Mouse (Mus musculus): Measurements from ENCODE around the gene Nav3.

Nav3 gene

DNA sequence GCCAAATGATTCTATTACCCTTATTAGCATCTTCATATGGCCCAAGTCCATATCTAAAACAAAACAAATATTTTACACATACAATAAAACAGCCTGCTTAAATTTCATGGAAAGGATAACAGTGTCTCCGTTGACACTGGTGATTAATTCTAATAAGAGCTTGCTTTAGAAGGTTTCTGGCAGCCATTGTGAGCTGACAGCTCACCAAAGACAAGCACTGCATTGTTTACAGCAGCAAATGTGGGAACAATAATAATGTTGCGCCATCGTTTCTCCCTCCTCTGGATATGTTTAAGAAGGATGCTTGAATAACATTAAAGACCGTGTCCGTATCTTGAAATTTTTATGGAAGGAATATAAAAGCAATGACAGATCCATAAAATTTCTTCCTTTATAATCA, 280.1 kb downstream of the Nav3 start:
- no peak for DNase-seq

DNA sequence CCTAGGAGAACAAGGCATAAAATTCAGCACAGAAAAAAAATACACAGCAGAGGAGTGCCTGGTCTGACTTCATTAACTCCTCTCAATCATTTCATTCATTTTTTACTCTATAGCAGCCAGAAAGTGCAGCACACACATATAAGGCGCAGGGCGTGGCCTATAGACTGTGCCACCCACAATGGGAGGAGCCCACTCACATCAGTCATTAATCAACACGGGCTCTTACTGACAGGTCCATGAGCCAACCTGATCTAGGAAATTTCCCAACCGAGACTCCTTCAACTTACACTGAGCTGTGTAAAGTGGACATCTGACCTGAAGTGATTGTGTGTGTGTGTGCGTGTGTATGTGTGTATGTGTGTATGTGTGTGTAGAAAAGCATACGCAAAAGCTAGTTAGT, 286.6 kb downstream of the Nav3 start:
- DNase-seq: no peak

DNA sequence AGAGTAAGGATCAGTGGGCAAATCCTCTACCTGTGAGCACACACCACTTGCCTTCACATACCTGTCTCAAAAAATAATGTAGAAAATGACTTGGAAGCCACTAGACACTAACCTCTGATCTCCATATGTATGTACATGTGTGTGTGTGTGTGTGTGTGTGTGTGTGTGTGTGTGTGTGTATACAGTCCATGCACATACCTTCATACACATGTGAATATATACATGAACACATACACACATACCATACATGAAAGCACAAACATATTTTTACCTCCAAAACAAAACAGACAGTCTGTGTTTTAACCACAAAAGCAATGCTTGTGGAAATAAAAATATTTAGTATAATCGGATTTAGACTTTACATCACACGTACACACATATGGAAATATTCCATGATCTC, 287.1 kb downstream of the Nav3 start:
- no peak for DNase-seq

DNA sequence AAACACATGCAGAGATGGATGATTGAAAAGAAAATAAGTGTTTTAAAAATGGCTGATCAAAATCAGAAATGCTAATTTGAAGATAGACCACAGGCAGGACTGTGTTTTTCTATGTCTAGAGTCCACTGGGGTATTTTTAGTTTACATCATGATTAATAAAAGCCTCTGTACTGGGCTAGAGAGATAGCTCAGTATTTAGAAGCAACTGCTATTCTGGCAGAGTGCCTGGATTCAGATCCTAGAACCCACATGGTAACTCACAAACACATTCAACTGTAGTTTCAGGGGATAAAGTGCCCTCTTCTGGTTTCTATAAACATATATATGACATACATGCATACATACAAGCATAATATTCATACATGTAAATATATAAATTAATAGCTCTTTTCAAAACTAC, 293.4 kb downstream of the Nav3 start:
- DNase-seq: no peak

DNA sequence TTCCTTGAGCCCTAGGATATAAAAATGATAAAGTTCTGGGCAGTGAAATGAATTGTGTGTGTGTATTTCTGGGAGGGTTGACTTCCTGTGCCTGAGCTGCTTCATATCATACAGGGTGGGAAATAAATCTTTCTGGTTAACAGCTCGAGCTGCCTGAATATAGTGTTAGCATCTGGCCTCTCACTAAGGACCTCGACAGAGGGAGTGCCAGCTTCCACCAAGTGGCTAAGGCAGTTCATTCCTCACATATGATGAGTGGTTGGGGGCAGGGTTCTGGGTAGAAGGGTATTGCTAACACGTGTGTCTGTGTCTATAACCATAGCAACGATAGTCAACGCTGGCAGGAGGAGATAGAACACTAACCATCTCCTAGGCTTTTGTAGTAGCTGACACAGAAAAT, 295.1 kb downstream of the Nav3 start:
- no peak for DNase-seq

DNA sequence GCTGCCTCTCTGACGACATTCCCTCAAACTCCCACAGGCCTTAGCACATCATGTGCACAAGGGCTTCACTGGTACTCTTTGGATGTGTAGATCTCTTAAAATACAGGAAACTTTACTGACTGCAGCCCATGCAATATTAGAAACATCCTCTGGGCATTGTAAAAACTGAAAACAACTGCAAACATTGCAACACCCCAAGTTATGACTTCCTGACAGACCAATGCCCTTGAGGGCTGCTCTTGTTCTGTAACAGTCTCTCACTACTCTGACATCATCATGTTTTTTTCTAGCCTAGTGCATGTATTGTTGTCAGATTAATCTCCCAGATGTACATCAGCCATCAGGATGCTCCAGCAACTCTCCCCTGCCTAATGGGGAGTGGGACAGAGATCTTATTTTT, 296.5 kb downstream of the Nav3 start:
- no peak for DNase-seq

DNA sequence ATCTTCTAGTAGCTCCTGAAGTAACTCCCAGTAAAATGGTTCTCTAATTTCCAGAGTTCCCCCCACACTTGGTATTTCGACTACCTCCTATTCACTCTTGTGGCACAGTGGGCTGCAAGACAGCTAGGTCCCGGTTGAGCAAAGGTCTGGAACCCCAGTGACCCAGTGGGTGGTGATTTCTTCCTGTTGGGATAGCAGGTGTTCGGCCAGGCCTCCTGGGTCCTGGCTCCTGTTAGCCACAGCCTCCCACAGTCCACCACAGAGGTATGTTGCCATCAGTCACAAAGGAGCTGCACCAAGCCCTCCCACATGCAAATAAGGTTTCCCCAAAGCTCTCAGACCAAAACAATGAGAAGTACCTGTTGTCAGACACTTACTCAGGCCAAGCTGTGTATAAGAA, 297.9 kb downstream of the Nav3 start:
- no peak for DNase-seq

DNA sequence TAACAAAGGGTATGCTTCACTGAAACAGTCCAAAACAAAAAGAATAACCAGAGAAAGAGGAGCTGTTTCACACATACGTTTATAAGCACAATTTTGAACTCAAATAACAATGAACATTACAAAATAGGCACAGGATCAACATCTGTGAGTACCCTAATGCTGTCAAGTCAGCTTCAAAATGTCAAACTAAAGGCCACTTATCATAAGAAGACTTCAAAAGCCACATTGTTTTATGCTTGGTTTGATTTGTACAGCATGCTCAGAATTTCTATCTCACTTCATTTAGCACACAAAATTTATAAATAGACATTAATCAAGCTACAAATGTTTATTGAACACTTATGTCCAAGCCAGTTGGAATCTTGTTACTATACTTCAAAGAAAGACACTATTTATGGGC, 299.6 kb downstream of the Nav3 start:
- no peak for DNase-seq

DNA sequence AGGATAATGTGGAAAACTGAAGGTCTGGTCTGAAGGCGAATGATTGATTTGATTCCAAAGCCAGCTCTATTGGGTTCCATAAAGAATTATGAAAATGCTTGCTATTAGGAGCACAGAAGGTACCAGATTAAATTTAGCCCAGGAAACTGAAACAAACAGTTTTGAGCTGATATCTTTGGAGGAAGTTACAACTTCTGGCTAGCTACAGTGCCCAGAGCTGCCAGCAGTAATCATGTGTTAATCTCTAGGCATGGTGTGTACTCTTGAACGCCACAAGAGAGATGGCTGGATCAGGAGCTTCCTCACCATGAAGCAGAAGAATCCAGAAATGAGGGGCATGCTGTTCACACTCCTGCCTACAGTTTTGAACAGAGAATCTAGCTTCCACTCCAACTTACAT, 300.5 kb downstream of the Nav3 start:
- DNase-seq: no peak

DNA sequence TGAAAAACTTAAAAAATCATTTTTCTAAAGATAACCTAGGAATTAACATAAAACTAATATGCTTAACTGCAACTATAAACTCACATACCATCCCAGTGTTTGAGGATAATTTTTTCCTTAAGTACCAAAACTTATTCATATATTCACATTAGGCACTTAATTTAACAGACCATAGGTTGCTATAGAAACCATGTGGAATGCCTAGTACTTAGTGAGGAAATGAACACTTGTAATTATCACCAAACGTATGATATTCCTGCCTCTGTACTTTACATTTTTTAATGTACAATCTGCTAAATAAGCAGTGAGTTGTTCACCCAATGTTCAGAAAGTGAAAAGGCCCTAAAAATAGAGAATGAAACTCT, 301.1 kb downstream of the Nav3 start:
- no peak for DNase-seq

DNA sequence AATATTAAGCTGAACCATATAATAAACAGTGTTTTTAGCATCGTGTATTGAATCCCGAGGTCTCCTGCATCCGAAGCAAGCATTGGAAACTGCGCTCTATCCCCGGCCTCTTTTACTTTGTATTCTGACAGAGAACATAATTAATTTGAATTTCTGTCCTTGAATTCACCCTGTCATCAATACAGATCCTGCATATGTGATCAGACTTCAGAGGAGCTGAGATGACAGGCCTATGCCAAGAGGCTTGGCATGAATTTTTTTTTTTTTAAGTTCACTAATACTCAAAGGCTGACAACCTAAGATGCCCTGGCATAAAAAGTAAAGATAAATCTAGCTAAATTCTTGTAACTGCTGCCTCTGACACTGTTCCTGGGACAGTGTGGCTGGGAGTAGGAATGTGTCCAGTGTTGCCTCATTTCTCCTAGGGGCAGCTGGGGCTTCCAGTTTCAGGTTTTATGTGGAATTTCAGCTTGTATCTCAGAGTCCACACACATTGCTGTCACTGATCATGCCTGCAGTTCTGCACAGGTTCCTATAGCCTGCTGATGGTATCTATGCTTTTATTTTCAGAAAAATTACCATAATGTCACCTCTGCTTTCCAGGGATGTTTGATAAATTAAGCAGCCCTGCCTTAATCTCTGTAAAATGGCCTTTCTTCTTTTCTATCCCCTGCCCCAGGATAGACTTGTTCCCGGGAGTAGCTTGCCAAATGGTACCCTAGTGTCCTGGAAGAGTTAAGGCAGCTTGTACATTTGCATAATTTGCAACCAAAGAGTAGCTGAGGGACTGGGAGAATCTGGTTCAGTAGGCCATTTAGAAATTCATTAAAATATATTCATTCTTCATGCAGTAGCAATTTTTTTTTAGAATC, 301.8 kb downstream of the Nav3 start:
- DNase-seq: no peak

DNA sequence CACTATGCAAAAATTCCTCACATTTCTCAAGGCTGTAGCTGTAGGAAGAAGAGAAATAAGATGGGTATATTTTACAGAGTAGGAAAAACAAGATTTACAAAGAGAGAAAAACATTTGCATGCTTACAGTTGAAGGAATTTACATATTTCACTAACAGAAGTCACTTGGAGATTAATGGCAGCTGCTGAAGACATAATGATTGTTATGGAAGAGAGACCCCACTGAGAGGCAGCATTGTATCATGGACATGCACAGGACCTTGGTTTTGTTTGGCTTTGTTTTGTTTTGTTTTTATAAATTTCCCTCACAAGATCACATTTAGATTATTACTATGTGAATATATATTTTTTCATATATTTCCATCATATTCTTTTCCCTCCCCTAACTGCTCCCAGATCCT, 335.4 kb downstream of the Nav3 start:
- DNase-seq: no peak

DNA sequence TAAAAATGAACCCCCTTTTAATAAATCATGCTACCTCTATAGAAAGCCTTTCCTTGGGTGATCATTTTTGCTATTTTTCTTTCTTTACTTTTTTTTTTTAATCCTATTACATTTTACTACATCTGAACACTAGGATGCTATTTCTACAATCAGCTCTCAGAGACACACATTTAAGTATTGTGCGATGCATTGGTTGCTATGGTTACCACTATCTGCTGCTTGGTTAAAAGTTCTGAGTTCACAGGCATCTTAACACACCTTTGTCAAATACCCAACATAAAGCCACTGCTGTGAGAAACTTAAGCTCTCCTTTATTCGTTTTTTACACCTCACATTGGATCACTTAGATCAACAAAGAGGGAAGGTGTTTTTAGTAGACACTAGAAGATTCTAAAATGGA, 338.7 kb downstream of the Nav3 start:
- no peak for DNase-seq

DNA sequence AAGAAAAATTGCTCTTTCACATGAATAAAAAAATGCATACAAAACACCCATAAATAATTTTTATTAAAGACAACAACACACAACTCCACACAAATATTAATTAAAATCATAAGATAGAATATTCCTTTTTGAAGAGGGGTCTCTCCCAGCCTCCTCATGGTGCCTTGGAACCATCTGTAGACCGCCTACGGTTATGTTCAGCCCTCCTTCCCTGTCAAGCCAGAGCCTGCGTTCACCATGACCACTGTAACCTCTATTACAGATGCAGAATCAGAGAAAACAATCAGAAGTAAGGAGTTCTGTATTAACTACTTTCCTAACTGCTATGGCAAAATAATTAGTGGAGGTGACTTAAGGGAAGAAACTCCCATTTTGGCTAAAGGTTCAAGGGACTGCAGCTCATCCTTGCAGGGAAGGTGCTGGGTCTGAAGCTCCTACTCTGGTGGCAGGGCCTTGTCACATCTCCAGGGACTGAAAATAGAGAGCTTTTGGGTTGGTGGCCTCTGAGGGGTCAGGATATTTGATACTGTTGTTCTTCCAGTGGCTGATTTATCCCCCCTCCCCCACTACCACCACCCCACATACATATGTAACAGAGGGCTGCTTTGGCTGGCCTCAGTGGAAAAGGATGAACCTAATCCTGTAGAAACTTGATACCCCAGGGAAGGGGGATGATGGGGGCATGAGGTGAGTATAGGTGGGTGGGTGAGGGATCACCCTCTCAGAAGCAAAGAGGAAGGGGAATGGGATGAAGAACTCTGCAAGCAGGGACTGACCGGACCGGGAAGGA, 343.1 kb downstream of the Nav3 start:
- no peak for DNase-seq

DNA sequence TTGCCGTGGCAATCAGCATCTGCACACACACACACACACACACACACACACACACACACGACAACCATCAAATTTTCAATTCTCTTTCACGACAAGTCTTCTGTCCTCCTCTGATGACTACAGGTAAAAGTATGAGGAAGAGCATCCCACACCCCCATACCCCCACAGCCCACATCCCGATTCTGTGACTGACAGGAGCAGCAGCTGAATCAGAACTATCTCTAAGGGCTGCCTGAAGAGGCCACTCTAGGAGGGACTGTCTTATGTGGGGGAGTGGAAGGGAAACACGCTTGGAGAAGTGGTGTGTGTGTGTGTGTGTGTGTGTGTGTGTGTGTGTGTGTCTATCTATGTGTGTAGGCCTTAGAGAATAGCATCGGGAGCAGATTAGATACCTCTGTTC, 352.7 kb downstream of the Nav3 start:
- no peak for DNase-seq

DNA sequence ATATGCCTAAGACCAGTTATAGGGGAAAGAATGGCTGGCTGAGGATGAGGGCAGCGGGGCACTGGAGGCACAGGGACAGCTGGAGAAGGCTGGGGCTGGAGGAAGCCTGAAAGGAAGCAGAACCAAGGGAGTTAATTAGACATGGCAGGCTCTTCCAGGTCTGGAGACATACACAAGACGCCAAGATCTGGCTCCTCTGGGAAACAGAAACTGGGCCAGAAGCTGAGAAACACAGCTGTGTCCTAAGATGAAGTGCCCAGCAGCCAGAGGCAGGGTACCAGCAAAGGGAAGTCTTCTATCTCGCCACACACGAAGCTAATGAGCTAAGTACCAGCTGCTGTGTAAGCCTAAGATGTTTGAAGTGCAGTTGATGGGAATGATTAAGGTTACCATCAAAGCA, 353.8 kb downstream of the Nav3 start:
- DNase-seq: no peak

DNA sequence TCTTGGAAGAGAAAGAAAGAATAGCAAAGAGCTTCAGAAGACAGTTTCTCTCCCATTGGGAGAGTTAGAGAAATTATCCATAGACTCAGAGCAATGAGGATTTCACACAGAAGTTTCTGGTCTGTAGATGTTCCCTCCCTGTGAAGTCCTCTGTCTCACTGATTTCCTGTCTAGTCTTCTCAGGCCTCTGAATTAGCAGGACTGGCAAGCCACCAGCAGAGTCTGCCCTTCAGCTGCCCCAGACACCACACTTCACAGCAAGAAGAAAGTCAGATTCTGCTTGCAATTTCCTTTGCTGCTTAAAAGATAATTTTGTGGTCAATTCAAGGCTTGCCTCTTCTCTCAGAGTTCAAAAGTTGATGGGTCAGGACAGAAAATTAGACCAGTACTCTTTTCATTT, 361.6 kb downstream of the Nav3 start:
- no peak for DNase-seq

DNA sequence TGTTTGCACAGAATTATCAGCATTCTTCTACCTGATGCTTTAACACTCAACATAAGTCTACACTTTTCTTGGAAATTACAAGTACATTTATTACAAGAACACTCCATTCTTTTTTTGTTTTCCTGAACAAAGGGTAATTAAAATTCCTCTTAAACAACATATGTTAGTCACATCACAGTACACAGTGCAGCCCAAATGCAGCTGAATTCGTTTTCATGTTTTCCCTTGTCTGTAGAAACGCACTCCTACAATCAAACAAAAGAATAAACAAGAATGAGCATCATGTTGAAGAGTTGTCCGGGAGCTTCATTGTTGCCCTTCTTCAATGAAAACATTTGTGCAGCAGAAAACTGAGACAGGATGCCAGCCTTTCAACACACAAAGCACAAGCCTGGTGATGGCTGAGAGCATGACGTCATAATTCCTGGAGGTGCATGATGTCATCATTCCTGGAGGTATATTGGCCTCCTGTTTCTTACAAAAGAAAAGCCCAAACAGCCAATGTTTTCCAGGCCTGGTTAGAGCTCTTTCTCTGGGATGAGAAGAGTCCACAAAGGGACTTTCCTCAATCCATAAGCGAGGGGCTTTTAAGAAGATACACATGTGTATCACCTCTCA, 367.5 kb downstream of the Nav3 start:
- no peak for DNase-seq

DNA sequence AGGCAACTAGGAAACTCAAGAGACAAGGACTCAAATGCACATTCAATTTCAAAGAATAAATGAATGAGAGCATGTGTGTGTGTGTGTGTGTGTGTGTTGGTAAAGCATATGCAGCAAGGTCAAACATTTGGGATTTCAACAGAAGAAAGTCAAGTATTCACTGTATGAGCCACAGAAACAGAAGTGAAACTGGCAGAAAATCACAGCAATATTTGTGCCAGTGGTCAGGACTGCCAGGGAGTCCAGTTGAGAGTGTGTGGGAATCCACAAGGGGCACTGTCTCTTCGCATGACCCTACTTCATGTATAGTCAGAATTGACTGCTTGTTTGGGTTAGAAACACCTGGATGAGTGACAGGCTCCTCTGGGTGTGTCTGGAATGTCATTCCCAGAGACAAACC, 370.1 kb downstream of the Nav3 start:
- no peak for DNase-seq

DNA sequence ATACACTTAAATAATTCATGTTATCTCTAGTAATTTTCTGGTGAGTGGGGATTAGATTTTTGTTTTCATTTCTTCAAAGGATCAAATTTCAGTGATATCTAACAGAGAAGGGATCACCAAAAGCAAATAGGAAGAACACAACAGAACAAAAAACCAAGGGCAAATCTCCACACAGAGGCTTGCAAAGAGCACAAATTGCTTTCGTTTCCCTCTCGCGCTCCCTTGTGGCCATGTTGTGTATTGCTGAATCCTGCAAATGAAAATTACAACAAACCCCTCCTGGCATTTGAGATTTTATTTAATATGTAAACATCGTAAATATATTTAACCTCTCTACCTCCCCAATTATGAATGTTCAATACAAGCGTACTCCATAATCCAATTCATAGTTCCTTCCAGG, 370.8 kb downstream of the Nav3 start:
- DNase-seq: peak; percentile 55 to 67

DNA sequence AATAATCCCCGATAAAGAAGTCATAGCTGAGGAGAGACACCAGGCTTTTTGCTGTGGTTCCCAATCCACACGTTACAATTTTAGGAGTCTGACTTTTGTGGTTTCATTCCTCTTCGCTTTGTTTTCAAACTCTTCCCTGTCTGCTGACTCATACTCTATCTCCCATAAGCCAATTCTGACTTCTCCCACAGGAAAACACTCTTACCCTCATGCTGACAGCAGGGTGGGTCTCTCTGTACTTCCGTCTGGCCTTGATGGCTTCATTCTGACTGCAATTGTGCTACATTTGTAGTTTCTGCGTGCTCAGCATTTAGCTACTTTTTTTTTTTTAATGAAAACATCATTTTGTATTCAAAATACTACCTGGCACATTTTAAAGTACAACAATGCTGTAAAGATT, 379.4 kb downstream of the Nav3 start:
- DNase-seq: no peak

DNA sequence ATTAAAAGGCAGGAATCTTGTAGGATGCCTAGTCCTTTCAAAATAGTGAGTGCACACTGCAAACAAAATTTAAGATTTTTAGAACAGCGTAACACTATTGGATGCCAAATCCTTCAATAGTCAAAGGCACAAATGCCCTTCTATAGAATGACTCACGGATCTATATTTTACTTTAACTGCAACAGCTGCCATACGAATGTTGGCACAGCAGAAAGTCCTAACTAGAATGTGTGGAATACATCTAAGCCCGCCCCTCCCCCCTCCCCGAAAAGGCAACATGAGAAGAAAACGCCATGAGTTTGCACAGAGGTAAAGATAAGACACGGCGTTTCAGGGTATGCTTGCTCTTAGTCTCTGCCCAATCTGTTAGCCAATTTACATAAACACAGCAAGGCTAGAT, 383.6 kb downstream of the Nav3 start:
- DNase-seq: no peak

DNA sequence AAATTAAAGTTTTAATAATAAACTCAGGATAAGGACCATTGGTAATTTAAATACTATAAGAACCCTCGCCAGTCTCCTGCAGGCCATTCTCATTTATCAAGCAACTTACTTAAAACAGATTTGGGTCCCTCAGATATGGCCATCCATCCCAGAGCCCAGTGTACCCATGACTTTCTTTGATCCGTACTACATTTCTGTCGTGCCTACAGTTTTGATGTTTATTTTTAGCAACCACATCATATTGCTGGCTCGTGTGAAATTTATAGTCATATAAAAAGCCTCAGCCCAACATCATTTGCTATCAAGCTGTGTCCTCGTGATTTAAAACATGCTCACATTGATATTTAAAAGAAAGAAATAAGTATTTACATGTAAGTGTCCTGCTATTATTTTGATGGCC, 394.8 kb downstream of the Nav3 start:
- no peak for DNase-seq

DNA sequence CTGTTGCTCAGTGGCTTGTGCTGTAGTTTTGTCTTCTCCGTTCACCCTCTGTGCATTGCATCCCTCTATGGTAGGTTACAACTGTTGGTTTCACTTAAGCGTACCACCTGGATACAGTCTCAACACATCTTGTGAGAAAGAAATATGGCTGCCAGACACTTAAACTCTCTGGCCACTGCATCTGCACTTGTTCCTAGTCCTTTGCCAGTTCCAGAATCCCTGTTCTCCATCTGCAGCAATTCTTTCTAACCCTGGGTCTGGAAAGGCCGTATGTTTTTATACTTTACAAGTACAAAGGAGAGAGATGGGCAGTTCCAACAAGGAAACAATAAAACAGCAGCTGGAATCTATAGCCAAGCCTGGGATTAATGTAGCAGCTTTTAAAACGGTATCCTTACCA, 418.5 kb downstream of the Nav3 start:
- DNase-seq: no peak

Measured in cerebellum, postnatal 36 days (tissue).